Mouse (Mus musculus) brain, embryonic 14.5 days (tissue): ENCODE results near the gene Hoxd11.

Experiments used
- CTCF ChIP-seq: fragments of 200-500 bp; IDR thresholded peaks from 2 replicates; pipeline ENCODE4 v1.5.1; 2012; ENCODE audit warnings: inconsistent platforms, mild to moderate bottlenecking, moderate library complexity, borderline replicate concordance; ENCODE audit not compliant: insufficient read depth, insufficient read length; ENCODE audit errors: extremely low read depth
- POLR2A ChIP-seq: fragments of 200-500 bp; IDR thresholded peaks from 2 replicates; pipeline ENCODE4 v1.6.1; 2012; ENCODE audit warnings: mild to moderate bottlenecking, inconsistent platforms, borderline replicate concordance; ENCODE audit not compliant: poor library complexity, insufficient read depth, insufficient read length, severe bottlenecking; ENCODE audit errors: extremely low read depth

DNA sequence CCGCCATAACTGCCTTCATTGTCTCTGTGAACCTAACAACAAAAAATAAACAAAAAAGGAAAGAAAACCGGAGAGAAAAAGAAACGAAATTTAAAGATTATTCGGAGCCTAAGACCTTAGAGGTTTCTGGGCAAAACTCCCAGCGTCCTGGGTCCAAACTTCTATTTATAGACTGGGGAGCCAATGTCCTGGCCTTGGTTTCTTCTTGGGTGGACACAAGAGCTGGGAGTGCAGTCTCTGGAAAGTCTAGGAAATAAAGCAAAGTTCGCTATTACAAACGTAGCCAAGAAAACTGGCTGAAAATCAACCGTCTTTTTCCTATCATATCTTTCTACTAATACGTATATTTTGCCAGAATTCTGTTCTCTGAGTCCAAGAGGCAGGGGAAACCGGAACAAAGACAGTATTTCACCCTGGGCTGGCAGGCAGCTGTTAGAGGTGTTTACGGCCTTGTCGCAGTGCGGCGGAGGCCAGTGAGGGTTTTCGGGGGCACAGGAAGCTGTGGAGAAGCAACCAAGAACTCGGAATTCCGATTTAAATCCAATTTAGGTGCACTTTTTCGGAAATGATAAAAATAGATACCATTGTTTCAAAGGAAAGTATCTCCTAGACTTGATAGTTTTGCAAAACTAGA is 34.9 kb downstream of the Hoxd11 start:
- TF ChIP-seq CTCF = no peak
- no peak for TF ChIP-seq POLR2A
